Mouse (Mus musculus): ENCODE results near the gene Olfr31. TPM values are rescaled to one million over a fixed set of nuclear protein-coding genes. Genes with fewer than 3 reads are reported as not detected.
A peak's percentile ranks its signal among the peaks of the same experiment; 100 is the strongest.

The Olfr31 gene
- total RNA-seq, 1 experiment from 2014 or later, result not detected

DNA sequence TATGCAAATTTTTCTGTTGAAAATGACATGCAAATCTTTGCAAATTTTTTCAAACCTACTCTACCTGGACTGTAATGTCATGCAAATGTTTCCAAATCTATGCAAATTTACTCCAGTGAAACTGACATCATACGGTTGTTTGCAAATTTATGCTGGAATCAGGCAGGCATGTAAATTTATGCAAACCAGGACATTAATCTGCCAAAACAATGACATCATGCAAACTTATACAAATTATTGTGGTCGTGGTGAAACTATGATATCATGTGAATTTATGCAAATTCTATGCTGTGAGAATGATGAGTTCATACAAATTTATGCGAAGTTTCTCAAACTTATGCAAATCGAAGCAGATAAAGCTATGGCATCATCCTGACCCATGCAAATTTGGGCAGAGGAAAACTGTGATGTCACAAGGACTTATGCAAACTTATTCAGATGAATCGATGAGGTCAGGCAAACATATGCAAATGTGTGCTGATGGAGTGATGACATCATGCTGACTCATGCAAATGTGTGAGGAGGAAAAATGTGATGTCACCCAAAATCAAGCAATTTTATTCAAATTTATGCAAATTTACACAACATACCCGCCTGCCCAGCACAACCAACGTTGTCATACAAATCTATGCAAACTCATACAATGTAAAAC is 30.6 kb downstream of the Olfr31 start:
- ATAC-seq (replicated peaks; ENCODE audit: insufficient number of reproducible peaks, low FRiP score, low TSS enrichment, poor library complexity, severe bottlenecking), result no peak

DNA sequence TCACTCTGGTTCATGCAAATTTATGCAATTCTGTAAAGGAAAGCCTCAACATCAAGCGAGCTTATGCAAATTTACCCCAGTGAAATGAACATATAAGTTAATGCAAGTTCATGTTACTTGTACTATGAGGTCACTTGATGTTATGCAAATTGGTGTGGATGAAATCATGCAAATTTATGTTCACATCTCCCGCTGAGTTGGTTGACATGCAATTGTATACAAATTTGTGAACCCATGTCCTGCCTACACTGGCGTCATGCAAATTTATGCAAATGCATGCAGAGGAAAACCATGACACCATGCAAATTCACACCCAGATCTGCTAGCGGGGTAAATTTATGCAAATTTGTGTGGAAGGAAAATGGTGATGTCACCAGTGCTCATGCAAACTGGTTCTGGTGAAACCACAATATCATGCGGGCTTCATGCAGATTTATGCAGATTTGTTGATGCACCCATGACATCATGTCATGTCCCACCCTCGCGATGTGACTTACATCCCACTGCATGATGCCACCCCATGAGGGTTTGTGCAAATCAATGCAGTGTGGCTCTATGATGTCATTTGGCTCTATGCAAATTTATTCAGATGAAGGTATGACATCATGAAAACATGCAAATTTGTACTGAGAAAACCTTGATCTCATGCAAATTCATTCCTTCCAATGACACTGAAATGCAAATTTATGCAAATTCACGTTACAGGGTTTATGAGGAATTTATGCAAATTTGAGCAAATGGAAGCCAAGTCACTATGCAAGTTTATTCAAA is 31.3 kb downstream of the Olfr31 start:
- ATAC-seq (replicated peaks; ENCODE audit: insufficient number of reproducible peaks, low FRiP score, low TSS enrichment, poor library complexity, severe bottlenecking), result no peak

DNA sequence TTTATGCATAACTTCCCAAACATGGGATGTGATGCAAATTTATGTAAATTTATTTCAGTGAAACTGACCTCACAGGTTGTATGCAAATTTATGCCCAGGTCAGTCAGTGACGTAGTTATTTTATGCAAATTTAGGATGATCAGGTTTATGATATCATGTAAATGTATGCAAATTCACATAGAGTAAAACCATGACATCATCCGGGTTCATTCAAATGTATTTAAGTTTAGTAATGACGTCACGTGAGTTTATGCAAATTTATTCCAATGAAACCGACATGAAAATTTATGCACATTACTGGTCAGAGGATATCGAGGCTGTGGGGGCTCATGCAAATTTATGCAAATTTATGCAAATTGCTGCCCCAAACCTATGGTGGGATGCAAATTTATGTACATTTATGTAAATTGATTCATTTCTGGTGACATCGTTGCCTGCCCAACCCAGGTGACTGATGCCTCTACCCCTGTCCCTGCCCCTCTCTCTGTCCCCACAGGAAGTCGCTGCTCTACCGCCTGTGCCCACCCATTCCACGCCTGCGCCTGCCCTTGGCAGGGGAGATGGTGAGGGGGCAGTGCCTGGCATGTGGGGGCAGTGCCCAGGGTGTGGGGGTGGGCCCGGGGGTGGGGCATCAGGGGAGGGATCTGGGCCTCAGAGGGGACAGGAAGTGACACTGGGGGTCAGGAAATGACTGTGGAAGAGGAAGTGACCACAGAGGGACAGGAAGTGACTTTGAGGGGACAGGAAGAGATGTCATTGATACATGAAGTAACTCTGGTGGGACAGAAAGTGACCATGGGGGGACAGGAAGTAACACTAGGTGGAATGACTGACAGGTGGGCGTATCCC is 32.1 kb downstream of the Olfr31 start:
- 0 out of 2 replicates have a peak, but pooled peaks have one; percentile 14 for ATAC-seq (replicated peaks; ENCODE audit: insufficient number of reproducible peaks, low FRiP score, low TSS enrichment, poor library complexity, severe bottlenecking)

DNA sequence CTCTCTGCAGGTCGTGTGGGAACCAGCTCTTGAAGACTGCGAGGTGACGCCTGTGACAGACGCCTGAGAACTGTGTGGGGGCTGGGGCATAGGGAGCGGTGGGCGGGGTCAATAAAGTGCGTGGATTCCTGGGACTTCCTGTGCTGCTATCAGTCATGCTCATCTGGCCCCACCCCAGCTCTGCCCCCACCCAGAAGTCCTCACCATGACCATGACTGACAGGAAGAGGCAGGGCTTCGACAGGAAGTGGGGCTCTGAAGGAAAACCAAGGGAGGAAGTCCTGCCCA is 32.7 kb downstream of the Olfr31 start:
- no peak for ATAC-seq (replicated peaks; ENCODE audit: insufficient number of reproducible peaks, low FRiP score, low TSS enrichment, poor library complexity, severe bottlenecking)

Other genes starting within 250 kb of the Olfr31 start
- 159 to 214 TPM (median 168 TPM) in 3 replicates for gene Psmd6, start 201.8 kb upstream of the Olfr31 start, total RNA-seq (2017)
- 0.43 TPM in 1 of 3 replicates, not detected in the others for gene Olfr720, start 136.0 kb upstream of the Olfr31 start, total RNA-seq (2017)
- 2.8 to 16.0 TPM (median 8.4 TPM) in 3 replicates for gene Il3ra, start 23.4 kb downstream of the Olfr31 start, total RNA-seq (2017)
- gene Olfr721-ps1, start 78.5 kb downstream of the Olfr31 start, total RNA-seq (2017), result not detected in 3 replicates

Measured in monocyte, adult 5-6 weeks (primary cell).